Mouse (Mus musculus): ENCODE measurements around the gene 1700018F24Rik.
"Not testable (repeated sequence)": the region's sequence is repeated elsewhere in the genome, so short reads cannot be mapped to it uniquely, and the experiment has no call there.

DNA sequence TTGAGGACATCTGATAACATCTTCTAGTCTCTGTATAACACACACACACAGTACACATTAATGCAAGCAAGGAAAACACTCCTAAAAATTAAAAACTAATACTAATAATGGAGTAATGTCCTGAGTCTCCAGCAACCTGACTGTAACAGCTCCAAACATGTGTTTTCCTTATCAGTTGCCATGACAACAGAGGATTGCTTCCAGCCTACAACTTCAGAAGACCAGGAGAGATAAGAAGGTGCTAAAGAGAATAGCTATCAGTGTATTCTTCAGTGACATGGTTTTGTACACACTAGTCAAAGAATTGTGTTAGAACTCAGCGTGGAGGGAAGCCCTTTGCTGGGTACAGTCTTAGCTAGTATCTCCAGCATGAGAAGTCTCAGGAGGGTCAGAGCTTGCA is 22.1 kb upstream of the 1700018F24Rik start:
- not testable (repeated sequence) for TF ChIP-seq POLR2A (IDR thresholded peaks at IDR 0.05; ENCODE audit: borderline replicate concordance, extremely low read depth, low read depth, low read length); CTCF (IDR thresholded peaks at IDR 0.05; ENCODE audit: insufficient read depth, low read length)

All from lung, adult 2 months (tissue).